Mouse (Mus musculus) duodenum, adult 2 months (tissue): Measurements from ENCODE around the gene Sepsecs. TPM values are rescaled to one million over a fixed set of nuclear protein-coding genes. Genes with fewer than 3 reads are reported as not detected.

Experiments
- polyA plus RNA-seq: library from polyadenylated mRNA; depleted of rRNA; stranded (reverse); fragments of >200 nt; gene quantifications from 2 replicates; pipeline ENCODE4 v1.2.3, GENCODE M21; 2012; ENCODE audit warnings: low replicate concordance; rRNA removed

Sepsecs gene
- 2.3 and 2.7 TPM in 2 replicates for polyA plus RNA-seq

DNA sequence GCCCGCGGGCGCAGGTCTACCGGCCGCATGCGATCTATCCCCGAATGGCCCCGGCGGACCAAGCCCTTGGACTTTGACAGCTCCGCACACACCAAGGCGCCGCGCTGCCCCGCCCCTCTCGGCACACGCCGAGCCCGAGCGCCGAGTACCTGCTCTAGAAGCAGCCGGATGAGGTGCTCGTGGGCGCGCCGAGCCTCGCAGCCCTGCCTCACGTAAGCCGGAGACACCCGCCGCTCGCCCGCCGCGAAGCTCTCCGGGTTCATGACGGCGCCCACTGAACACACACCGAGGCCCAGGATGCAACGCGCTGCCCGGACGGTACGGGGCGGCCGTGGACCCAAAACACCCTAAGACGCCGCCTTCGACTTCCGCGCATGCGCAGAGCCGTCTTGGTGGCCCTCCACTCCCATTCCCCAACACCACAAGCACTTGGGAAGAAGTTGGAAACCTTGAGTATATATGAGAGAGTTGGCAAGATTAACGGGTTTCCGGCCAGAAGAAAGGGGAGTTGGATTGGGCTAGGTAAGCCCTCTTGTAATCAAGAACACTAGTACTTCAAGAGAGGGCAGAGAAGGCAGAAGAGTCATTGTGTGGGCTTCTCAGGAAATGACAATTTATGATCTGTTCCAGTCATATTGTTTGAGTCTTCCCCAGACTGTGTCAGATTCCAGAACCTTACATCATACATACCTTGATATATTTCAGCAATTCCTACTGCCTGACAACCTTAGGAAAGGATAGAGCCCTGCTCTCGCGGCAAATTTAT, at the start of gene Sepsecs:
Gene Sepsecs, minus strand, starts transcription at position 283 of the 766 bp plus-strand sequence.

Other genes starting within 250 kb of the Sepsecs start
- 0.05 and 1.8 TPM in 2 replicates for gene Ccdc149, start 198.2 kb downstream of the Sepsecs start, polyA plus RNA-seq
- gene Lgi2, start 103.2 kb downstream of the Sepsecs start, polyA plus RNA-seq = 0.40 and 0.58 TPM in 2 replicates
- gene Pi4k2b, start 71.9 kb upstream of the Sepsecs start, polyA plus RNA-seq = 74.8 and 187 TPM in 2 replicates
- 2.4 and 3.1 TPM in 2 replicates for gene Zcchc4, start 105.7 kb upstream of the Sepsecs start, polyA plus RNA-seq
- gene Anapc4, start 164.3 kb upstream of the Sepsecs start, polyA plus RNA-seq = 2.9 and 3.1 TPM in 2 replicates